Mouse (Mus musculus): Measurements from ENCODE around the gene Inafm2. TPM values are rescaled to one million over a fixed set of nuclear protein-coding genes. Genes with fewer than 3 reads are reported as not detected.

Inafm2 gene
- polyA plus RNA-seq, 1 experiment from 2014 or later = 44.7 TPM

- H3K9ac ChIP-seq = peak overlapping the region; percentile 98
- peak; percentile 40 for ATAC-seq (replicated peaks; ENCODE audit: insufficient number of reproducible peaks, insufficient read depth, low FRiP score, low read depth)
- peak overlapping the region; percentile 83 for H3K27ac ChIP-seq
- H3K4me2 ChIP-seq = peak overlapping the region; percentile 91
- no peaks in the 10 kb centered on the region for H3K9me3 ChIP-seq (replicated peaks)
- 0 out of 2 replicates have a peak, but pooled peaks cover 6% of the 10 kb centered on the region for H3K36me3 ChIP-seq
- H3K4me1 ChIP-seq (replicated peaks) = peaks cover 59% of the 10 kb centered on the region
- peaks cover 15% of the 10 kb centered on the region for H3K27me3 ChIP-seq
- under 1% methylated on average over 101 of the region's 113 CpGs for WGBS
- peak overlapping the region; percentile 94 for H3K4me3 ChIP-seq
These were observed 650 bp downstream of the Inafm2 start for GRCm38 (mm10) chr2:118745915-118746901.

- Histone ChIP-seq H3K36me3 (0 out of 2 replicates have a peak, but pooled peaks cover 6% of the 10 kb centered on the region), H3K4me2 (peak overlapping the region; percentile 91), H3K4me3 (peak overlapping the region; percentile 94), H3K9ac (peak overlapping the region; percentile 98), H3K27ac (peak overlapping the region; percentile 83), H3K27me3 (peaks cover 9% of the 10 kb centered on the region), H3K4me1 (replicated peaks) (peaks cover 72% of the 10 kb centered on the region), H3K9me3 (replicated peaks) (no peaks in the 10 kb centered on the region)
- WGBS = 17% methylated on average over 10 of the region's 10 CpGs
- no peak for ATAC-seq (replicated peaks; ENCODE audit: insufficient number of reproducible peaks, insufficient read depth, low FRiP score, low read depth)
These were observed 1.9 kb downstream of the Inafm2 start for GRCm38 (mm10) chr2:118747301-118747960.

- WGBS = 51% methylated on average over 10 of the region's 10 CpGs
- peaks cover 5% of the 10 kb centered on the region for H3K27me3 ChIP-seq
- peaks cover 73% of the 10 kb centered on the region for H3K4me1 ChIP-seq (replicated peaks)
- H3K9me3 ChIP-seq (replicated peaks) = no peaks in the 10 kb centered on the region
- no peak for ATAC-seq (replicated peaks; ENCODE audit: insufficient number of reproducible peaks, insufficient read depth, low FRiP score, low read depth)
- peak overlapping the region; percentile 12 for H3K4me3 ChIP-seq
- H3K9ac ChIP-seq = peak overlapping the region; percentile 41
- peak overlapping the region; percentile 91 for H3K4me2 ChIP-seq
- 0 out of 2 replicates have a peak, but pooled peaks cover 6% of the 10 kb centered on the region for H3K36me3 ChIP-seq
- H3K27ac ChIP-seq = peak overlapping the region; percentile 93
These were observed 3.9 kb downstream of the Inafm2 start for GRCm38 (mm10) chr2:118749341-118749884.

- H3K27me3 ChIP-seq = no peaks in the 10 kb centered on the region
- peak overlapping the region; percentile 93 for H3K27ac ChIP-seq
- H3K9me3 ChIP-seq (replicated peaks) = no peaks in the 10 kb centered on the region
- H3K36me3 ChIP-seq = 0 out of 2 replicates have a peak, but pooled peaks cover 6% of the 10 kb centered on the region
- 29% methylated on average over 8 of the region's 8 CpGs for WGBS
- peak overlapping the region; percentile 12 for H3K4me3 ChIP-seq
- H3K4me1 ChIP-seq (replicated peaks) = peaks cover 63% of the 10 kb centered on the region
- H3K9ac ChIP-seq = peak overlapping the region; percentile 41; the same call in 1 of the 2 replicates
- peak overlapping the region; percentile 91 for H3K4me2 ChIP-seq
- peak; percentile 30; the same call in 1 of the 2 replicates for ATAC-seq (replicated peaks; ENCODE audit: insufficient number of reproducible peaks, insufficient read depth, low FRiP score, low read depth)
These were observed 4.9 kb downstream of the Inafm2 start for GRCm38 (mm10) chr2:118750476-118750875.

- 0 out of 2 replicates have a peak, but pooled peaks cover 7% of the 10 kb centered on the region for H3K36me3 ChIP-seq
- H3K27me3 ChIP-seq = no peaks in the 10 kb centered on the region
- ATAC-seq (replicated peaks; ENCODE audit: insufficient number of reproducible peaks, insufficient read depth, low FRiP score, low read depth) = peak; percentile 34; the same call in 1 of the 2 replicates
- H3K9ac ChIP-seq = peak overlapping the region; percentile 32; the same call in 1 of the 2 replicates
- H3K27ac ChIP-seq = peak overlapping the region; percentile 93
- H3K4me1 ChIP-seq (replicated peaks) = peaks cover 63% of the 10 kb centered on the region
- WGBS = 45% methylated on average over 16 of the region's 16 CpGs
- H3K4me3 ChIP-seq = no peak overlapping the region
- peak overlapping the region; percentile 19 for H3K4me2 ChIP-seq
- H3K9me3 ChIP-seq (replicated peaks) = no peaks in the 10 kb centered on the region
These were observed 6.6 kb downstream of the Inafm2 start for GRCm38 (mm10) chr2:118751896-118752791.

GRCm38 (mm10) chr2:118752792-118753108 is 7.2 kb downstream of the Inafm2 start:
- H3K9ac ChIP-seq = 0 out of 2 replicates have a peak overlapping the region, but pooled peaks have one; percentile 32
- H3K9me3 ChIP-seq (replicated peaks) = no peaks in the 10 kb centered on the region
- H3K4me3 ChIP-seq = no peak overlapping the region
- peaks cover 57% of the 10 kb centered on the region for H3K4me1 ChIP-seq (replicated peaks)
- 0 out of 2 replicates have a peak, but pooled peaks cover 13% of the 10 kb centered on the region for H3K36me3 ChIP-seq
- no peak overlapping the region for H3K4me2 ChIP-seq
- peak overlapping the region; percentile 93 for H3K27ac ChIP-seq
- WGBS = 52% methylated on average over 4 of the region's 4 CpGs
- ATAC-seq (replicated peaks; ENCODE audit: insufficient number of reproducible peaks, insufficient read depth, low FRiP score, low read depth) = 0 out of 2 replicates have a peak, but pooled peaks have one; percentile 20
- H3K27me3 ChIP-seq = 0 out of 2 replicates have a peak, but pooled peaks cover 1% of the 10 kb centered on the region

- Histone ChIP-seq H3K27ac (no peak overlapping the region), H3K27me3 (0 out of 2 replicates have a peak, but pooled peaks cover 6% of the 10 kb centered on the region), H3K9ac (no peak overlapping the region), H3K4me2 (no peak overlapping the region), H3K9me3 (replicated peaks) (no peaks in the 10 kb centered on the region), H3K4me1 (replicated peaks) (peaks cover 44% of the 10 kb centered on the region), H3K4me3 (no peak overlapping the region), H3K36me3 (0 out of 2 replicates have a peak, but pooled peaks cover 16% of the 10 kb centered on the region)
- no peak for ATAC-seq (replicated peaks; ENCODE audit: insufficient number of reproducible peaks, insufficient read depth, low FRiP score, low read depth)
- WGBS = 86% methylated on average over 5 of the region's 5 CpGs
These were observed 8.6 kb downstream of the Inafm2 start for GRCm38 (mm10) chr2:118754143-118754542.

GRCm38 (mm10) chr2:118755407-118755806 is 9.8 kb downstream of the Inafm2 start:
- Histone ChIP-seq H3K9ac (no peak overlapping the region), H3K36me3 (0 out of 2 replicates have a peak, but pooled peaks cover 11% of the 10 kb centered on the region), H3K4me3 (no peak overlapping the region), H3K4me1 (replicated peaks) (peaks cover 42% of the 10 kb centered on the region), H3K27me3 (0 out of 2 replicates have a peak, but pooled peaks cover 6% of the 10 kb centered on the region), H3K4me2 (no peak overlapping the region), H3K27ac (no peak overlapping the region), H3K9me3 (replicated peaks) (no peaks in the 10 kb centered on the region)
- ATAC-seq (replicated peaks; ENCODE audit: insufficient number of reproducible peaks, insufficient read depth, low FRiP score, low read depth) = no peak
- 77% methylated on average over 6 of the region's 6 CpGs for WGBS

GRCm38 (mm10) chr2:118756103-118756502 is 10.5 kb downstream of the Inafm2 start:
- Histone ChIP-seq H3K4me2 (no peak overlapping the region), H3K27me3 (0 out of 2 replicates have a peak, but pooled peaks cover 6% of the 10 kb centered on the region), H3K4me1 (replicated peaks) (peaks cover 44% of the 10 kb centered on the region), H3K36me3 (0 out of 2 replicates have a peak, but pooled peaks cover 11% of the 10 kb centered on the region), H3K9ac (no peak overlapping the region), H3K27ac (no peak overlapping the region), H3K4me3 (no peak overlapping the region), H3K9me3 (replicated peaks) (no peaks in the 10 kb centered on the region)
- 67% methylated on average over 4 of the region's 4 CpGs for WGBS
- ATAC-seq (replicated peaks; ENCODE audit: insufficient number of reproducible peaks, insufficient read depth, low FRiP score, low read depth) = no peak

- H3K4me2 ChIP-seq = no peak overlapping the region
- no peak overlapping the region for H3K9ac ChIP-seq
- 12% methylated on average over 8 of the region's 8 CpGs for WGBS
These were observed 14.3 kb downstream of the Inafm2 start for GRCm38 (mm10) chr2:118759828-118760227.

More at GRCm38 (mm10) chr2:118759828-118760227, 14.3 kb downstream of the Inafm2 start:
- ATAC-seq (replicated peaks; ENCODE audit: insufficient number of reproducible peaks, insufficient read depth, low FRiP score, low read depth) = no peak
- H3K27ac ChIP-seq = no peak overlapping the region
- no peak overlapping the region for H3K4me3 ChIP-seq
- 0 out of 2 replicates have a peak, but pooled peaks cover 11% of the 10 kb centered on the region for H3K36me3 ChIP-seq
- H3K27me3 ChIP-seq = 0 out of 2 replicates have a peak, but pooled peaks cover 6% of the 10 kb centered on the region
- peaks cover 54% of the 10 kb centered on the region for H3K4me1 ChIP-seq (replicated peaks)
- no peaks in the 10 kb centered on the region for H3K9me3 ChIP-seq (replicated peaks)
